Mouse (Mus musculus) A20 (cell line): ENCODE results near the gene 1110017D15Rik.

ENCODE experiments used
- DNase-seq: peaks from one replicate; pipeline ENCODE4 v3.0.0-alpha.2; 2011; ENCODE audit warnings: low read depth, low spot score

Gene 1110017D15Rik

DNA sequence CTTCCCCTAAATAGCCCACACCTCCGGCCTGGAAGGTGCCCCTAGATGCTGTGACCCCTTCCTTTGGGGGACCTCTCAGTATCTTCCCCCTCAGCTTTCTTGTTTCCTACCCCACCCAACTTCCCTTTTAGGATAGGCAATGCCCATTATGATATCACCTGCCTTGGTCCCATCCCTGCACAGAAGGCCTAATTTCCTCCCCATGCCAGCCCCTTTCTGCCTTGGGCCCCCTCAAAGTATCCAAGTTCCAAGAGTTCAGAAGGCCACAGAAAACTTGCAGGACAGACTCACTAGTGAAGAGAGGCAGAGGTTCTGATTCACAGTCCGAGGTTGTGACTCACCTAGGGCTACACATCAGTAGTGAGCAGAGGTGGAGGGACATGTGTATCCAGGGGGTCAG, at the start of gene 1110017D15Rik:
1110017D15Rik (minus strand) TSS at position 101 of the 400 bp plus-strand sequence.
- no peak for DNase-seq

DNA sequence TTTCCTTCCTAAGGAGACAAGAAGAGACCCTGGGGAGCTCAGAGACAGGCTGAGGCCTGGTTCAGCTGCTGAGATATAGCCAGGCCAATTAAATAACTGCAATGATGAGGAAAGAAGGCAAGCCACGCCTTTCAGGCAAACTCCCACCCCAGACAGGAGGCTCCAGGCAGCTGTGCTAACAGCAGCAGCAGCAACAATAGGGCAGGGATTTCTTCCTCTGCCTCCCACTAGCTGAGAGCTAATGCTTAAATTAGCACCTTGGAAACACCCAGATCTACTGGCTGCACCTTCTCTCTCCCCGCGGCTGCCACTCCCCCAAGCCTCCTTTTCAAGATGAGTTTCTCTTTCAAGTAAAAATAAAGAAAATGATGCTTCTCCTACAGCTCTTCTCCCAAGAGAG, 49.0 kb upstream of the 1110017D15Rik start:
- DNase-seq: no peak

DNA sequence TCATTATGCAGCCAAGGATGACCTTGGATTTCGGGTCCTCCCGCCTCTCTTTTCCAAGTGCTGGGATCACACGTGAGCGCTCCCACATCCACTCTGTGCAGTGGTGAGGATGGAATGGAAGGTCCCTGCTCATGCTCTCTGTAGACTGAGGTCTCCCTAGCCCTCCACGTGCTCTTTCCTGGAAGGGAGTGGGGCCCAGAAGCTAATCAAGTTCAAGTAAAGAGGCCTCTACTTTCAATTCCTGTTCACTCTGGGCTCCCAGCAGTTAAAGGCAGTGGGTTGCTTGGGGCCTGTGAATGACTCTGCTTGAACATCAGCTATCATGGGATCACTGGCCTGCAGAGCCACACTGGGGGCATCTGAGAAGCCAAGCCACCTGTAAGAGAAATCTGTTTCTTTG, 46.2 kb upstream of the 1110017D15Rik start:
- DNase-seq: peak; percentile 35

DNA sequence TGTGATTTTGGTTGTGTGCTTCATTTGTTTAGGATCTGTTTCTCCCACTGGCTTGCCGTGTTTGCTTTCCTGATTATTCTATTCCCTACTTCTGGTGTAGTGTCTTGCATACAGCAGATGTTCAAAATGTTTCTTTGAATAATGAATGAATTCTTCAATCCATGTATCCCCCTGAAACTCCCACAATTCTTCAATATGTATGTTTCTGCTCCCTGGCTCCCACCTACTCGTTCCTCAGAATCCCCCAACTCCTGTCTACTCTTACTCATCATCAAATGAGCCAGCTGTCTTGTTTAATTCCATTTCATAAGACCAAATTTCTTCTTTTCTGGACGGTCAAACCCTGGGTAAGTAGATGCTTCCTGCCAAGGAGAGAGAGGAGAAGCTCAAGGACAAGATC, 40.0 kb upstream of the 1110017D15Rik start:
- DNase-seq: no peak

DNA sequence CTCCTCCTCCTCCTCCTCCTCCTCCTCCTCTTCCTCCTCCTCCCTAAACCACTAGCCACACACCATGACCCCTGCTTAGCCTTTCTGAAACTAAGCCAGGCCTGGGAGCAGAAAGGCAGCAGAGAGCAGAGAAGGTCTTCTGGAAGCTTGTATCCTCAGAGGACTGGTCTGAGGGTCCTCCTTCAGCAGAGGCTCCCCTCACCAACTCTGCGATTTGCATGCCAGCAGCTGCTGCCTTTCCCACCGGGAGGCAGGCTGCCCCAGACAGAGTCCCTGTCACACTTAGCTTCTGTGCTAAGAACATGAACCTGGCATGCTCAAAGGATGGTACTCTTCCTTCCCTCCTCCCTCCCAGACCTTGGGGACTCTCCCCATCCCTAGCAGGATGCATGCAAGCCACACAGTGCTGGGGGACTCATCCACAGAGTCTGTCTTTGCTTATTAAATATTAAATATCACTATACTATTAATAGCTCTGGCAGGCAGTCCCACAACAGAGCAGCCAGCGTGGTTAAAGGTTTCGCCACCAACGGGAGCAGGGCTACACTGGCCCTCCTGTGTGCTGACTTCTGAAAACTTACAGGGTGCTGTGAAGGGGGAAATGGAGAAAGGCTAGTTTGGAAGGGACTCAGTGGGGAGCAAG, 39.3 kb upstream of the 1110017D15Rik start:
- no peak for DNase-seq

DNA sequence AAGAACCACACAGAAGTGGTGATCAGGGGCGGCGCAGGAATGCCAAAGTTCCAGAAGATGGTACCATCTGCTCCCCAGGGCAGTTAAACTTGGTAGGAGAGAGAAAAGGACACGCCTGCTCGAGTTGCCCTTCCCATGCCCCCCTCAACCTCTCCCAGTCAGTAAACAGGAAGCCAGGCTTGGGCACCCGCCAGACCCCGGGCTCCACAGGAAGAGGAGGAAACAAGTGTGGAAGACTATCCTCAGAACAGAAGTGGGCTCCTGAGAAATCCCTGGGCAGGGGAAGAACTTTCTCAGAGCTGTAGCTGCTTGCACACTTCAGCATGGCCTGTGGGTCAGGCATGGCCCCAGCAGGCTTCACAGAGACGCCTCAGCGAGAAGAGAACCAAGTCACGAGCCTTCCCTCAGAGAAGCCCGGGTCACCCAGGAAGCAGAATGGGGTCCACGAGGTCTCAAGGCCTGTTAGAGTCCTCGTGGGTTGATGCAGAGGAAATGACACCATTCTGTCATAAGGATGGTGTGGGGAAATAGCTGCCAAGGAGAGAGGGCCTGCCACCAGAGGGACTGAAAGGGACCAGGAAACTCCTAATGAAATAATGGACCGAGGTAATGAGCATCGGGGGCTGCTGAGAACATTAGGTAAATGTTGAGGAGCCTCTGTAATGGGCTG, 38.0 kb upstream of the 1110017D15Rik start:
- no peak for DNase-seq

DNA sequence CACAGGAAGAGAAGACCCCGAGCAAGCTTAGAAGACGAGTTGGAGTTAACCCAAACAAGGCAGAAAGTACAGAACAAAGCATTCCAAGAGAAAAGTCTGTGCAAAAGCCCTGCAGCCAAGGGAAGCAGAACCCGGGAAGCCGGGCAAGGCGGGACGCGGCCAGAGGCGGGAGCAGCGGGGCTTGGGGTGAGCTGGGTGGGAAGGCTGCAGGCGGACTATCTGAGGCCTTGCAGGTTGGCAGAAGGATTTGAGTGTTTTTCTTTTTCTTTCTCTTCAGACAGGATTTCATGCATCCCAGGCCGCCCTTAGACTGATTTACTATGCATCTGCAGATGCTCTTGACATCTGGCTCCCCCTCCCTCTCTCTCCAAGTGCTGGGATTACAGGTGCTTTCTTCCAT, 36.0 kb upstream of the 1110017D15Rik start:
- no peak for DNase-seq

DNA sequence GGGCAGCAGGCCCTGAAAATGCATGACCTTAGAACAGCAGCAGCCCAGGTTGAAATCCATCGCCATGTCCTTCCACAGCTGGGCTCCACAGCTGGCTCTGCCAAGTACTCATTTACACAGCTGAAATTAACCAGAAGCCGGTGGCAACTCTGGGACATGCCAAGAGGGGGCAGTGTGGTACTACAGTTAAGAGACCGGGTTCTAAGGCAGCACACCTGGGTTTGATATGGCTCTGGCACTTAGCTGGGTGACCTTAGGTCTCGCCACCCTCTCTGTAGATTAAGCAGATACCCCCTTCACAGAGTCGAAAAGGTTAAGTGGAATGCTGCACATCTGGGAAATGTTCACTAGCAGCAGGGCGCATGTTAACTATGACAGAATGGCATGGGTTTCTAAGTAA, 35.4 kb upstream of the 1110017D15Rik start:
- DNase-seq: peak; percentile 78

DNA sequence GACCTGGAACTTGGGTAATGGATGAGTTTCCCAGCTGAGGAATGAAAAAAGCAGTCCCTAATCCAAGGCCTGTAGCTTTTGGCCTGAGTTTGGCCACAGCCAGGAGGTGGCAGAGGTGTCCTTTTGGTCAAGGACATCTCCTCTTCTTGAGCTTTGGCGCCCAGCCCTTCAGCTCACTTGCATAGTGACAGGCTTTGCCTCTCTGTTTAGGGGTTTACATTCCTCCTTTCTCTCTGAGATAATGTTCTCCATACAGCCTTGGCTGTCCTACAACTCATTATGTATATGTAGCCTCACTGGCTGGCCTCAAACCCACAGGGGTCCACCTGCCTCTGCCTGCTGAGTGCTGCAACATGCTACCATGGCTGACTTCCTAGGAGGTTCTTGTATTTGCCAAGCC, 30.0 kb upstream of the 1110017D15Rik start:
- no peak for DNase-seq

DNA sequence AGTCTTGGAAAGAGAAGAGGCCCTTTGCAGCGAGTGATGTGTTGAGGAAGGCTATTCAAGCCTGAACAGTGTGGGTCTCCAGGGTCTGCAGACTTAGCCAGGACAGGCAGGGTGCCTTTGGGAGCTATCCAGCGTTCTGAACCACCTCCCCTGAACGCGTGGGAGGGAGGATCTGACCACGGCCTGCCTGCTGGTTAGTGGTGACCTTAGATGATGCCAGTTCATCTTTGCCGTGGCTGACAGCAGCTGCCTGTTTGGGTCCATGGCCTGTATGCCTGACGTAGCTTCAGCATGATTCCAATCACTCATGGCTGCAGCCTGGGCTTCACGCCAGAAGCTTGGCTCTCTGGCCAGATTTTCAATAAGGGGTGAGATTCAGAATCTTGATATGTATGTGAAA, 28.9 kb upstream of the 1110017D15Rik start:
- no peak for DNase-seq

DNA sequence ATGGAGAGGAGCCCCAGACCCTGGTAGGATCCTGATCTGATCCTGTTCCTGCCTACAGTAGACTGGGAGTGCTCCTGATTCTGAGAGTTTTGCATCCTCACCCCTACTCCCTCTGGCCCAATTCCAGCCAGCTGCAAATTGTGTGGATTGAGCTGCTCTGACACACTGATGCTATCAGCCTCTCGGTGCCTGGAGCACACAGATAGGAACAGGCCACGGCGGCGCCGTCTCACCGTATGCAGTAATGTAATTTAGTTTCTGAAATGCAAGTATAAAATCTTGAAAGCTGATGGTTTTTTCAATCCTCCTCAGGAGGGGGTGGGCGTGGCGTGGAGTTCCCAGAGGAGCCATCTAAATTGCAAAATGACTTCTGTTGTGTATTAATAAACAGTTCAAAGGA, 25.0 kb upstream of the 1110017D15Rik start:
- no peak for DNase-seq

DNA sequence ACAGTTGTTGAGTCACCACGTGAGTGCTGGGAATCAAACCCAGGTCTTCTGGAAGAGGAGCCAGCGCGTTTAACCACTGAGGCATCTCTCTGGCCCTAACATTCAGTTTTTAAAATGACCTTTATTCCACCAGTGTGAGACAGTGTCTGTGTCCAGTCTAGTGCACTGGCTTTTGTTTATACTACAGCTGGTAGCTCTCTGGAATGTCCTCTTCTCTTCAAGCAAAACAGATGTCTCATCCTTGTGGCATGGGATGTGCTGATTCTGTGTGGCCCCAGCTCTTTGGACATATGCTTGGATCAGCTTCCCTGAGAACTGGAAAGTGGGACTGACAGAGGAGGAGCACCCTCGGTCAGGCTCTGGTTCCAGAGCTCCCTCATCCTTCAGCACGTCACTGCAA, 17.7 kb upstream of the 1110017D15Rik start:
- DNase-seq: no peak

DNA sequence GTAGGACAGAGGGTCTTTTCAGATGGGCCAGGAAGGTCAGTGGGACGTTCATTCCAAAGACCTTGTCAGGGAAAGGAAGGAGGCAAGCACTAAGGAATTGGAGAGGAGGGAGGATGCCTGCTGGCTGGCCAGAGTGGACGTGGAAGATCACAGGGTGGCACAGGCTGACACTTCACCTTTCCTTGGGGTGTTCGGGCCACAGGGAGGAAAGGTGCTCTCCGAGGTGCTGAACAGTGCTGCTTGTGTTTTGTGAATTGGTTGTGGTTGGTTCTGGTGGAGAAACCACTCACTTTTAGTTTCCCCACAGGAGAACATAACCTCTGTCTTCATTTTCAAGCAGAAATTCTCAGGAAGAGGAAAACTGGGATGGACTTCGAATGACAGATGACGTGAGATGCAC, 15.3 kb upstream of the 1110017D15Rik start:
- peak; percentile 20 for DNase-seq

DNA sequence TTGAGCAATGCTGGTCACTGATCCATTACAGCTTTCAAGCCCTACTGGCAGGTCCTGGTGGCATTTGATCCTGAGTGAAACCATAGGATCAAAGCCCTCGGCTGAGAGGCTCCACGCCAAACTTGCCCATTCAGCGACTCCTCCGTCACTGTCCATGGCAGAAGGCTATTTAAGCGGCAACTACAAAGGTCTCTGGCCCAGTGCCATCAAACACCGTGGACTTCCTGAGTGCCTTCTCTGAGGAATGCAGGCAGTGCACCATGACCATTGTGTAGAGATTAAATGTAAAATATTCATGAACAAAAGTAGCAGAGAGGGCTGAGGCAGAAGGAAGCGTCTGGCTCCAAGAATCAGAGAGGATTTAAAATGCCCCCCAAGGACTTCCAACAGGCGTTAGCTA, 10.9 kb upstream of the 1110017D15Rik start:
- DNase-seq: no peak

DNA sequence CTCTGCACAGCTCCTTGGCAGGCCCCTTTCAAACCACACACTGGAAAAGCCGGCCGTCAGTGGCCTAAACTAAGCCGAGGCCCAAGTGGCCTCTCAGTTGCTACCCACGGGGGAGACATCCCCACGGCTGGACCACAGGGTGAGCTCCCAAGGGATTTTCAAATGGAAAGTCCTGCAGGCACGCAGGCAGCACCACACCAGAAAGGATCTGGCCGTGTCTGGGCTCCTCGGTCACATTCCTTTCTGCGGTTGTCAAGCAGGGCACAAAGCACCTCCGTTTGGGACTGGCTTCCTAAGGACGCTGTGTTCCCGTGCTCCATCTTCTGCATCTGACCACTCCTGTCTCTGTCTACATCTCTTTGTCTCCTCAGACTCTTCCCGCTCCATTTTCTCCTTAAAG, 9.9 kb upstream of the 1110017D15Rik start:
- DNase-seq: no peak

DNA sequence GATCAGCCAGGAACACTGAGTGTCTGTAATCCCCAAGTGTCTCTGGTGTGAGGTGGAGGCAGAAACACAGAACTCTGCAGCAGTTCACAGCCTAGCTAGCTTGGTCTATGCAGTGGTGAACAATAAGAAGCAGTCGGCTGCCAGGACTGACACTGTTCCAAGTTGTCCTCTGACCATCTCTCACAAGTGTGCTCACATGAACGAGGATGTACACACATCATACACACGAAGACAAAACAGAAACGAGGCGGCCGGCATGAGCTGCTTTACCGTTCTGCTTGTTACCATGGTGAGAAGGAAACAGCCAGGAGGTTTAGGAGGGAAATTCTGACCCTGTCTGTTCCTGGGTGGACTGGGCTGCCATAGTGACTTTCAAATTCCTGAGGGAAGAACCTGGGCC, 9.4 kb upstream of the 1110017D15Rik start:
- no peak for DNase-seq

DNA sequence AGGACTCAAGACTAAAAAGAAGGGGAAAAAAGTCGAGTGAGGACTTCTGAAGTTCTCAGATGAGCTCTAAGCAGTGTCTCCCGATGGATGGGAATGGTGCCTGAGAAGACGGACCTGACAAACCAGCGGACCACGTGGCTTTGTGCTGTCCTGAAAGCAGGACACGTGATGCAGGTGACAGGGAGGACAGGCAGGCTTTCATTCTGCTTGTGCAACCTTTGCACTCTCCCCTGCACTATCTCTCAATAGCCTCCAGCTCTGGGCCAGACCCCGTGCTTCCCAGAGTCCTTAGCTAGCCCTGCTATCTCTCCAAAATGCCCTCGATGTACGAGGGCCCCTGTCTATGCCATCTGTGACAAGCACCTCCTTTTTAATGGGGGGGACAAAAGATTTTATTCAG, 7.7 kb upstream of the 1110017D15Rik start:
- no peak for DNase-seq

DNA sequence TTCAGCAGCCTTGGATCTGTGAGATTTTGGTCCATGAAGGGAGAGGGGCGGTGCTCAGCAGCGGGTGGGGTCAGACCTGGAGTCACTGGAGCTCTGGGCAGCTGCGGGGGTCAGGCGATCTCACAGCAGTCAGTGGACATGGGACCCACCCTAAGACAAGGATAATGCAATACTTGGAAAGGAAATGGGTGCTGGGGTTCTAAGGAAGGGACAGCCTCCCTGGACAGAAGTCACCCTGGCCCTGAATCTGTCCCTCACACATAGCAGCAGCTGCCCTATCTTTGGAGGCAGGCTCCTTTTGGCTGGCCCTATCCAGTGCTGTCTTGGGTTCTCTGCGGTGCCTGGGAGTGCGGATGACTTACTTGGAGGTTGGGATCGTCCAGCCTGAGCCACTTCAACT, 6.7 kb upstream of the 1110017D15Rik start:
- no peak for DNase-seq

DNA sequence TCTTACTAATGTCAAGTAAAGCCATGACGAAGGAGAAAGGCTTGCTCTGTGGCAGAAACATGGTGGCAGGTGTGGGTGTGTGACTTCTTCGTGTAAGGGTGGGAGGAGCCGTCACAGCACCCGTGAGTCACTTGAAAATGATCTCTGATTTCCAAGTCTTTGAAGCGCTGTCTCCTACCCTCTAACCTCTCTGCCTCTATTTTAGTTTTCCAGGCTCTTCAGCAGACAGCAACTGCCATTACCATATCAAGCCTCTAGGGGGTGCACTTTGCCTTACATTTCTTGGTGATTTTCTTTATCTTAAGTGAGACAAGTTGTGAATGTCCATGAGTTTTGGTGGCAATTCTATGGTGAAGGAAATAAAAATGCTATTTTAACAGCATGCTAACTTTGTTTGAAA, 5.7 kb upstream of the 1110017D15Rik start:
- DNase-seq: peak; percentile 45

DNA sequence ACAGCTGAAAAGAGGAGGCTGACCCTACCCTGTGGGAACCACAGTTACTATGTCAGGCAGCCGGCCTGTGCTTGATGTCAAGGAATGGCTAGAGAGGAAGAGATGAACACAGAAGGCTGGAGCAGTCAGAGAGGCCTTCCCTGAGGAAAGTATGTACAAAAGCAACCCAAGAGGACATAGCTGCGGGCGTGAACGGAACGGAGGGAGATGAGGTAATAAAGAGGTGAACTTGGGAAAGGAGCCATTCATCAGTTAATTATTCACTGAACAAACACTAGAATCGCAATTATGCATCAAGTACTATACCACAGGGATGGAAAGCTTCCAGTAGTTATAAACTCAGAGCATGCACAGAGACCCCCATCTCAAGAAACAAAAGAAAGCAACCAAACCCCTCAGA, 5.0 kb upstream of the 1110017D15Rik start:
- DNase-seq: no peak

DNA sequence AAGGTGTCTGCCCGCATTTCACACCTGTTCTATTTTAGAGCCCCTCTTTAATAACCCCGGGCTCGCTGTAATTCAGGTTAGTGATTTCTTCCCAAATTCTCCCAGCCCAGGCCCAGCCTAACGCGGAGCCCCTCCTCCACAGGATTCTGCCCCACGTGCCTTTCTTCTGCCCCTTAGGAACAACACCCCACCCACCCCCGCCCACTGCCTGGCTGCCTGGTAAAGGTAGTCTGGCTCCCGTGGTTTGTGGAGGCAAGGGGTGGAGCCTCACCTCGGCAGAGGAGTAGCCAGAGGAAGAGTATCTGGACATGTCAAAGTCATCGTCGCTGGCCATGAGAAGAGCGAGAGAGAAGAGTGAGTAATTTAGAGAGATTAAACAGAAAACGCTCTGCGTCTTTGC, 3.5 kb upstream of the 1110017D15Rik start:
- DNase-seq: no peak

DNA sequence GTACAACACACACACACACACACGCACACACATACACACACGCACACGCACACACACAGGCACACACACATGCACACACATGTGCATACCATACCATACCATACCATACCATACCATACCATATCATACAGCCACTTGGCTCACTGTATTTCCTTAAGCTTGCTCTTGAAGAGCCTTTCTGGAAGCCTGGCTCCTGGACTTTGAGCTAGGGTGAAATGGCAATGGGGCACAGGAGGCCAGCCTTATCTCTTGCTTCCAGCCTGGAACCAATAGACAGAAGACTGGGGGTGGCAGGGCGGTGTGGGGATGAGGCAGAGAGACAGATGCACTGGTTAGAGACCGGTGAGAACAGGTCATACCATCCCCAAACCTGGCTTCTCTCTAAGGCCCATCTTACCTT, 2.1 kb upstream of the 1110017D15Rik start:
- no peak for DNase-seq

DNA sequence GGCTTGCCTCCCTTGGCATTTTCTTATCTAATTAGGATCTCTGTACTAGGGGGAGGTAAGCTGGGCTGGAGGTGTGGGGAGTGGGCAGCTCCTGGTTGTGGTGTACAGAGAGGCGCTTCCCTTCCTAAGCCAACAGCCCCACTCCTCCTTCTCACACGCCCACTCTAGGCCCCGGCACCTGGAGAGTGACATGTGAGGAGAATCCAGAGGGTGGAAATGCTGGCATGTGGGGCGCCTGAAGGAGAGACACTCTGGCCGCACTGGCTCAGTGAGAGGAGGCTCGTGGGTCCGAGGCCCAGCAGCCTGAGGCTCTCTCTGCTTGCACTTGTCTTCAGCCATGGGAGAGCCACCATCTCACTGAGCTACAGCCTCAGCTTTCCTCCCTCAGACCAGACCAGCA, 1.2 kb upstream of the 1110017D15Rik start:
- no peak for DNase-seq

DNA sequence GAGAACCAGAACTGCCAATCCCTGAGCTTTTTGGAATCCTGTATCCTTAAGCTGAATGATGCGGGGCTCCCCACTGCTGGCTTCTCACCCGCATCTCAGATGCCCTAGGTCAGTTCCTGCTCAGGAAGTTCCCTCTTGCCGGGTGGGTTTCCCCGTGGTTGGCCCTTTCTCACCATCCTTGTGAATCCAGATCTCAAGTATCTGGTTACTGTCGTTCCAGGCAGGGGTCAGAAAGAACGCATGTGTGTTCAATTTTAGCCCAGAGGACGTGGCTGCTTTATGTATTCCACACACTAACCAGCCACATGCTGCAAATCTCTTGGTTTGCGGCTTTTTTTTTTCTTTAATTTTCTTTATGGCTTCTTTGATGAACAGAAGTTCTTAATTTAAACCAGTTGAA, 3.4 kb downstream of the 1110017D15Rik start:
- DNase-seq: no peak
